Mouse (Mus musculus) ES-E14 (cell line): Measurements from ENCODE around the gene Olfr1024.

Experiments used
- CHD2 ChIP-seq: IDR thresholded peaks from 2 replicates; pipeline ENCODE4 v1.6.1; 2014; ENCODE audit warnings: mild to moderate bottlenecking, low read depth, low read length, inconsistent platforms
- HCFC1 ChIP-seq: IDR thresholded peaks from 2 replicates; pipeline ENCODE4 v1.6.1; 2012; ENCODE audit warnings: low read length, inconsistent platforms, borderline replicate concordance; ENCODE audit not compliant: insufficient read depth

DNA sequence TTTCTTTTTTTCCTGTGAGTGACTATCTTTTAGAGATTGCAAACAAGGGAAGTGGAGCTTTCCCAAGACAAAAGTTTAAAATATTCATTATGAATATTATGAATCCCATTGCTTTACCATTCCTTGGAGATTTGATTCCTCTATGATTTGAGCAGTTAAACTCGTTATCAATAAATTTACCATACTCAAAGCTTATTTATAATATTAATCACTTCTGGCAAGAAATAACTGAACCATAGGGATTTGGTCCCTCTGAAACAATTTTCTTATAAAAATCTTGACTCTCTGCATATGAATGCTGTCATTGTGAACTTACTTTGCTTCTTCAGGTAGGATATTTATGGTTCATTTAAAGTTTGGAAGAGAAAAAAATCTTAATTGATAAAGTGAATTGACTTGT lies 10.0 kb upstream of the Olfr1024 start, which contains the start of gene Olfr1025-ps1:
- TF ChIP-seq HCFC1, result no peak
- no peak for TF ChIP-seq CHD2
